Mouse (Mus musculus): Measurements from ENCODE around the gene Tyrp1.

Tyrp1 gene

DNA sequence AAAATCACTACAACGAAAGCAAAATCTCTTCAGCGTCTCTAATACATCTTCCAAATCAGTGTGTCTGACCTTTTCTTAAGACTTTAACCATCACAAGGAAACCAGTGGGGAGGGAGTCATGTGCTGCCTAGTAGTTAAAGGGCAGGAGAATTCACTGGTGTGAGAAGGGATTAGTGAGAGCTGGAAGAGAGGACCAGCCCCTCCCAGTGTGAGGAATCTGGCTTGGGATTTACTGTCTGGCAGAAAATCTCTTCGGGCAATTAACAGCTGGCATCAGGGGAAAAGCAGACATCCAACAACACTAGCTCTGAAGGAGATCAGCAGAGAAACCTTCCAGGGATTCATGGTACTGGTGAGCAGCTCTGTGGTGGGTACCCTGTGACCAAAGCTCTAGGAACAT, at the start of gene Tyrp1:
Gene Tyrp1, plus strand, starts transcription at position 74 of the 400 bp plus-strand sequence.
- DNase-seq (ENCODE audit: low read depth in 2 of 2, low spot score in 2 of 2), result no peak

DNA sequence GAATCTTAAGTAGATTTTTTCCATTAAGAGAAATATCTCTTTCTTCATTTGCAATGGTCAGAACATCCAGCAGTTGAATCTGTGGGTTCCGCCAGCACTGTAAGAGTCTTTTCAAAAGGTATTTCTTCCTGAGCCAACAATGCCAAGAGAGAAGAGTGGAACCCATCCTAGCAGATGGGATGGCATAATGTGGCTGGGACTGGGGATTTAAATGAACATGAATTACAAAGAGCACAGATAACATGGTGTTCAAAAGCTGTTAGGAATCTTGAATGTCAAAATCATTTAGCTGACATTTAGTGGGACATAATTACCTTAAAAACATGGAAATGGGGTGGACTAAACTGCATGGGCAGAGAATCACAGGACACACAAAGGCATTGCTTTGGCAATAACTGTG, 45.6 kb upstream of the Tyrp1 start:
- DNase-seq (ENCODE audit: low read depth in 2 of 2, low spot score in 2 of 2), result no peak

DNA sequence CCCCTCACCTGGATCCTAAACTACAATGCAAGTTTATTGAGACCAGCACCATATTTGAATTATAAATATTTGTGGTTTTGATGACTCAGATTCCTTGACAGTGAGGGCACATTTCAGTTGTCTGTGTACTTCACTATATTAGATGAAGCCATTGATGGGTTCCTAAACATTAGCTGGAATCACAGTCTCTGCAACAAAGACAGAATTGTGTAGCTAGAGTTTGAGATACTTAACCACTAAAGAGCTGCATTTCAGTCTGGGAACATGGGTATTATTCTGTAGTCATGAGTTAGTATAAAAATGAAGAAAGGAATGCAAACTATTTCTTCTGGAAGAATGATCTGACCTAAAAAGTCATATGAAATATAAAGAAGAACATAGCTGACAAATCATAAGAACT, 14.4 kb upstream of the Tyrp1 start:
- no peak for DNase-seq (ENCODE audit: low read depth in 2 of 2, low spot score in 2 of 2)

DNA sequence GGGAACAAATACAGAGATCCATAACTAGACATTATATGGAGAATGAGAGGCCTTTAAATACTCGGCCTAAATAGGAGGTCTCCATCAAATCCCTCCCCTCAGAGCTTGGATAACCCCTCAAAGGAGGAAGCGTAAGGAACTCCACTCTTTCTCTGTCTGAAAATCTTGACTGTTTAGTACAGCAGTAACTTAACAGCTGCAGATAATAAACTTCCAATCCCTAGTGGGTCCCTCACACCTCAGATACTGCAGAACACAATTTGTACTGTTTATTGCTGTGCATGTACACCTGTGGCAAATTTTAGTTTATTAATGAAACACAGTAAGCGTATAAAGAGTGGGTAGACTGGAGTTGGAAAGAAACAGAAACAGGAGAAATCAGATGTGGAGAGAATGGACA, 12.0 kb upstream of the Tyrp1 start:
- DNase-seq (ENCODE audit: low read depth in 2 of 2, low spot score in 2 of 2), result no peak

DNA sequence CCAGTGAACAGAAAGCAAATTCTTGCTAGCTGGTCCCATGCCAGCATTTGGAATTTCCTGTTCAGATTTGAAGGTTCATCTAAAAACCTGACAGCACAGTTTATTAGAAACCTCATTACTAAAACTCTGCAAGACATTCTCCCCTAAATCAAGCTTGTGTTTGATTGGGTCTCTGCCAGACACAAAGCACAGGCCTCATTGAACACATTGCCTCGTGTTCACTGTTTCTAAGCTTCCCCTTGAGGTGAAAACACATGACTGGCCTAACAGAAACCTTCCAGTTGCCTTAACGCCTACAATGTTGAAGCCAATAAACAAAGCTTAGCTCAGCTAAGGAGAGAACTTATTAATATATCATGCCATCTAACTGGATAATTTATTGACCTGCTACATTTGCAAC, 5.7 kb upstream of the Tyrp1 start:
- no peak for DNase-seq (ENCODE audit: low read depth in 2 of 2, low spot score in 2 of 2)

DNA sequence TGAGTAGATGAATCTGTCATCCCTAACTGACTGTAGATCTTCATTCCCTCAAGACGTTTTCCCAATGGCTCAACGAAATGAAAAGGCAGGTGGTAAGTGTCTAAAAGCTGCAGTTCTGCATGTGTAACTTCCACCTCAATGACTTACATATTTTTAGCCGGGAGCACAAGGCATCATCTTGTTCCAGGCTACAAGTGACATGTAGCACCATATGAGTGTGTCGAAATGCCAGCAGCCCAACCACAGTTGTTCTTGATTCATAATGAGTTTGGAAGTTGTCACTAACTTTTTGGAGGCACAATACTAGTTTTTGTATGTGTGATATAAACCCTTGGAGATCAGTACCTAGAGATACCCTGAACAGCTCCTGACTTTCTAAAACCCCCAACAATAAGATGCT, 5.4 kb downstream of the Tyrp1 start:
- DNase-seq (ENCODE audit: low read depth in 2 of 2, low spot score in 2 of 2), result no peak

DNA sequence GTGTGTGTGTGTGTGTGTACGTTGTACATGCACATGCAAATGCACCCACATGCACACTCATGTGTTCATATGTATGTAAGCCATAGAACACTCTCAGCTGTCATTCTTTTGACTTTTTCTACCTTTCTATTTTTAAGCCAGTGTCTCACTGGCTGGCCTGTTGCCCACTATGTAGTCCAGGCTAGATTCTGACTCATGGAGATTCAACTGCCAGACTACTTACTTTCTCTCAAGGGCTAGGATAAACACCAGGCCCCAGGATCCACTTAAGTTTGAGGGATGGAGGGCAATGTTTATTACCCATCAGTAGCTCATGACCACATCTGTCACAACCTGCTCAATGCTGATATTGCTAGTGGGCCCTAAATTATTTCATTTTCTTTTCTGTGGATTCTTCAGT, 8.1 kb downstream of the Tyrp1 start:
- no peak for DNase-seq (ENCODE audit: low read depth in 2 of 2, low spot score in 2 of 2)

DNA sequence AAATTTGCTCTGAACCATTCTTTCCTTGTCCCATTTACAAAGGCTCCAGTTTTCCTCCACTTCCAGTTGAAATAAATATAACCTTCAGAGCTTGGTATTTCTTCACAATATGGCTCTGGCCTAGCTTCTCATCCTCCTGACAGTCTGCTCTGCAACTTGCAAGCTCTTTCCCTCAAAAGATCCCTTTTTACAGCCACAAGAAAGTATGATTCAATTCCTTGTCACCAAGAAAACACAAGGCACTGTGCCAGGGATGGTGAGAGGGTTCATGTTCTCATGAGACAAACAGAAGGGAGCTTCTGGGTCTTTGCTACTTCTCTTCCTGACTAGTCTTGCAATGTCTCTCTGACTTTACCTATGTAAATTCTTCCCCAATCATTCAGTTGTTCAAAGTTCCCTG, 9.8 kb downstream of the Tyrp1 start:
- no peak for DNase-seq (ENCODE audit: low read depth in 2 of 2, low spot score in 2 of 2)

DNA sequence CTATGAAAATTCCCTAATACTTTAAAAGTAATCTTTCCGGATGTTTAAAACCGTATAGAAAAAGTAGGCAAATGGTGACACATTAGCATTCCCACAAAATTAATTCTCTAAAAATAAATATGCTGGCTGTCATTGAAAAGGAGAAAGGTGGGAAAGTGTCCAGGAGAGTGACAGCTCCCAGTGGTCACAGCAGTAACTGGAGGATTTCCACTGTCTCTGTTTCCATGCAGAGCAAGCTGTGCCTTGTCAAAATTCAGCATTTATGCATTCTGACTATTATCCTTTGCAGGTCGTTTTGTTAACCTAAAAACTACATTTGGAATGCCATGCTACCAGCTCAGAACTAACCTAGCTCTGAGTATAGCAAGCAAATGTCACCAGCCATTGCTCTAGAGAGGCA, 12.1 kb downstream of the Tyrp1 start:
- no peak for DNase-seq (ENCODE audit: low read depth in 2 of 2, low spot score in 2 of 2)

DNA sequence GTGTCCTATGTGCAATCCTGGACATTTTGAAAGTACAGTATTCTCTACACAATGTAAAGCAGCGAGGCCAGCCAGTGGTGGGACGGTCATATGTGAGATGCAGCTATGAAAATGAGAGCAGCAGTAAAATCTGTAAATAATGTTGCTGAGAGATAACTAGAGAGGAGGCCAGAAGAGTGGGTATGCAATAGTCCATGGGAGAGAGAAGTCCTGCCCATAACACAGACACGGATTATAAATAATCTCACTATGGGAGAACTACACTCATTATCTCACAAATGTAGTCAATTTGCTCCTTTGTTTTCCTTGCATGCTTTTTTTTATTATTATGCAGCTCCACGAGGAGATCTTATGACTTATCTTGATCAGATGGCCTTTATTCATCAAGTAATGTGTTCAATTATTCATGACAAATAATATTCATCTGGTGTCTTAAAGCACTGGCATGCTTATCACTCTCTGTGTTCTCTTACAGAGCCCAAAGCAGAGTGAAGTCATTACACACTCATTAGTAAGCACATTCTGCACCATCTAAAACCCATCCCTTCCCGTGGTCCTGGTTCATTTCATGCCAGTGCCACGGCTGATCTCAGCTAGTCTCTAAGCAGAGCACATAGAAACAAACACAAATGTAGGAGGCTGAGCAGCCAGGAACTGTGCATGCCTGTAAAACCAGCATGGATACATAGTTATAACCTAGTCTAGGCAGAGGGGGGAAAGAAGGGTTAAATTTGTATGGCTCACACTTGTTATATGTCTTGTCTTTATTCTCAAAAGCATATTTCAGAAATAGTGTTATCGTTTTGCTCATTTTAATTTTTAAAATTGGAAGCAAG, 18.9 kb downstream of the Tyrp1 start:
- DNase-seq (ENCODE audit: low read depth in 2 of 2, low spot score in 2 of 2), result no peak

DNA sequence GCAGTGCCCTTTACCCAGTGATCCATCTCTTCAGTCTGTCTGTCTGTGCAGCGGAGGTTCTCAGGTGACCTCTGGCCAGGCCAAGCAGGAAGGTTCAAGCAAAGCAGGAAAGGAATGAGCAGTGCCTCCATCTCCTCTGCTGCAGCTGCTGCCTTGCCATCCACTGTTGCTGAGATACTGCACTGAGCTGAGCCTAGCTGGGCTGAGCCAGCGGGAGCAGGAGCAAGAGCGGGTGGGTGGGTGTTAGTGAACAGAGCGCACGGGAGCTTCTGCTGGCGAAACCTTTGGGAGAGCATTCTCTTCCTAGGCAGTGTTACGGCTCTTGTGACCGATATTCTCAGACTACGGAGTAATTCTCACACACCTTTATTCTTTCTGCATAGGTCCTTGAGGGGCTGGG, 21.6 kb downstream of the Tyrp1 start:
- no peak for DNase-seq (ENCODE audit: low read depth in 2 of 2, low spot score in 2 of 2)

DNA sequence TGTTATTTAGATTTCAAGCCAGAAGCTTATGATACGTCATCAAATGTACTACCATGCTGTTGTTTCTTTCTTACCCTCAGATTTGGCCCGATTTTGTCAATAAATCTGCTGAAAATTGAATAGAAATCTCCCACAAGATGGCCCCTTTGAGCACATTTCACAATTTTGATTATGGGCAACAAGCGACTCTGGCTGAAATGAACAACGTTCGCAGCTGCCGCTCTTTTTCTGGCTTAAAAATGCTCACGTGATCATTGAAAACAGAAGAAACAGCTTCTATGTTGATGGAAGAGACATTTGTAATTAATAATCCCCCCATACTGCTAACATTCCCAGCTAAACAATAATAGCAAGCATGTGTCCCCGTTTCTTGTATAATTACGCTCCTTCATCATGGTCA, 29.0 kb downstream of the Tyrp1 start:
- DNase-seq (ENCODE audit: low read depth in 2 of 2, low spot score in 2 of 2), result no peak

DNA sequence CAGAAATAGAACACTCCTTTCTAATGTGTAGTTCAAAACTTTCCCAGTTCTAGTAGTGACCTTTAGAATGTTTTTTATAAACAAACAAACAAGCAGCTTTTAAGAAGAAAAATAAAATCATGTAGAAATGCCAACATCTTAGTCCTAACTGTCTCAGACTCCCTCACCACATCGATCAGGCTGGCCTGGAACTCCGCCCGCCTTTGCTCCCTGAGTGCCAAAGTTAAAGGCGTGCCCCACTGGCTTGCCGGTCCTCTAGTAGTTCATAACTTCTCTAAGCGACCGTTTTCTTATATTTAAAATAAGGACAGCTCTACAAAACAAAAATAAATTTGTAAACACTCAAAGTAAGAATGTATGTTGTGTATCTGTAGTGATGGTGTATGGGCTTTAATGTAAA, 30.0 kb downstream of the Tyrp1 start:
- no peak for DNase-seq (ENCODE audit: low read depth in 2 of 2, low spot score in 2 of 2)

DNA sequence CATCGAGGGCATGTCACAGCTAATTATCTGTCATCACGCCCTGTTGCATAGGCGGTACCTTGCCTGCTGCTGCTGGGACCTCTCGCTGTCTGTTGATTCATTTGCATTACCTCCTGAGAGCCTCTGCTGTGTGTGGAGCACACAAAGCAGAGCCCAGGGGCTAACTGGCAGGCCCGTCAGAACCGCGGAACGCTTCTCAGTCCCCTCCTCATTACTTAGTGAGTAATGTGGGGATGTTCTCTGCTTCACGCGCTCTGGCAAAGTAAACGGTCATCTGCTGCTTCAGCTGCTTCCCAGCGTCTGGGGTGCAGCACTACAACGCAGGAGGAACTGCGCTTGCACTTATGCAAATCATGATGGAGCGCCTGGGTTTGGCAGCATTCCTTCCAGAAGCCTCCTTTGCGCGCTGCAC, 30.6 kb downstream of the Tyrp1 start:
- DNase-seq (ENCODE audit: low read depth in 2 of 2, low spot score in 2 of 2), result no peak

DNA sequence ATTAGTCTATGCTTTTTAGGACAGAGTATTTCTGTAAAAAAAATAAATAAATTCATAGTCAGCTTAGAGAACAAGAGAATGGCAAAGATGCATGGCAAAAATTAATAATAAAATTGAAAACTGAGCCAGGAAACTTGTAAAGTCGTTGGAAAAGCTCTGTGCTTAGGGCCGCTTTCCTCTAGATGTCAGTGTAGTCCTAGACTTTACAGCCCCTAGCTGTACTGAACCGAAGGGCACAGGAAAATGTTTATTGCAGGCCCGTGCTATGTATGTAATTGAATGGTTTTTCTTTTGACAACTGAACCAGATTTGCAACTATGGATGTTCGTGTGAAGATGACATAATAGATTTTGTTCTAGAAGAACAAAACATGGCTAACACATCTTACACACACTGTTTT, 32.1 kb downstream of the Tyrp1 start:
- no peak for DNase-seq (ENCODE audit: low read depth in 2 of 2, low spot score in 2 of 2)

DNA sequence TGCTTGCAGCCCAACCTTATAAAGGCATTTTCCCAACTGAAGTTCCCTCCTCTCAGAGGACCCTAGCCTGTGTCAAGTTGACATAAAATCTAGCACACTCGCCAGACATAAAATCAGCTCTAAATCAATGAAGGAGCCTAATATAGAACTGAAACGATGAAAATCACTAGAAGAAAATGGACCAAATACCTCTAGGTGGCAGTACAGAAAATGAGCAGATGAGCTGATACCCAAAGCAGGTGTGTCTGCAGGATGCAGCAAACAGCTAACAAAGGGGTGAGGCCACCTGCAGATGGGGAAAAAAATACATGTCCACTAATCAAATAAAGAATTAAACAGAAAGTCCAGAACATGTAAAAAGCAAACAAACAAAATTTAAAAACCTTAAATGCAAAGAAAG, 35.7 kb downstream of the Tyrp1 start:
- no peak for DNase-seq (ENCODE audit: low read depth in 2 of 2, low spot score in 2 of 2)

DNA sequence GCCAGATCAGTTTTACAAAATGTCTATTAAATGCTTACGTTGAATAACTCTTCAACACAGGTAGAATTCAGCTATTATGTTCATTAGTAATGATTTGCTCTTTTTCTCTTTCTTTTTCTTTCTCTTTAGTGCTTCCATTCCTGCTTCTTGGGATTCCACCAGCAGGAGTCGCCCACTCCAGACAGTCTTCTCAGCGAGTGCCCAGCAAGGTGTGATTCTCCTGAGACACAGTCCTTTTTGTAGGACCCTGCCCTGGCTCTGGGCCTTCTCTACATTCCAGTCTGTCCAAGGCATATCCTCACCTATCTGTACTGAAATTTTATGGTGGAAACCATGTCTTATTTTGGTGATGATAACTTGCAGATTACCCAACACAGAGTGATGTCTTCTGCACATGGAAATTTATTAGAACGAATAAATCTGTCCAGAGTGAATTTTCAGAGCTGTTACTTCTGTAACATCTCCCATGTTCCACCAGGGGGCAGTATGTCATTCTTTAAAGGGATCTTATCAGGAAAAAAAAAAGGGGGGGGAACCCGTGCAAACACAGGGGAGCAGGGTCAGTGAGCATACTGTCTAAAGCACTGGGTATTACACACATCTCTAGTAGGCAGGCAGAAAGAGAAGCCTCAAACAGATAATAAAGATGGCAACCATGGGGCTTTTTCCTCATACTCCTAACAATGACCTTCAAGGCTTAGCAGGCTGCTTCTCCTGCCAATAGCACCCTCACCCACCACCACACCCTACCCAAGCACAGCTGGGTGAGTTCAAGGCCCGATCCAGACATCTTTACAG, 39.1 kb downstream of the Tyrp1 start:
- no peak for DNase-seq (ENCODE audit: low read depth in 2 of 2, low spot score in 2 of 2)

DNA sequence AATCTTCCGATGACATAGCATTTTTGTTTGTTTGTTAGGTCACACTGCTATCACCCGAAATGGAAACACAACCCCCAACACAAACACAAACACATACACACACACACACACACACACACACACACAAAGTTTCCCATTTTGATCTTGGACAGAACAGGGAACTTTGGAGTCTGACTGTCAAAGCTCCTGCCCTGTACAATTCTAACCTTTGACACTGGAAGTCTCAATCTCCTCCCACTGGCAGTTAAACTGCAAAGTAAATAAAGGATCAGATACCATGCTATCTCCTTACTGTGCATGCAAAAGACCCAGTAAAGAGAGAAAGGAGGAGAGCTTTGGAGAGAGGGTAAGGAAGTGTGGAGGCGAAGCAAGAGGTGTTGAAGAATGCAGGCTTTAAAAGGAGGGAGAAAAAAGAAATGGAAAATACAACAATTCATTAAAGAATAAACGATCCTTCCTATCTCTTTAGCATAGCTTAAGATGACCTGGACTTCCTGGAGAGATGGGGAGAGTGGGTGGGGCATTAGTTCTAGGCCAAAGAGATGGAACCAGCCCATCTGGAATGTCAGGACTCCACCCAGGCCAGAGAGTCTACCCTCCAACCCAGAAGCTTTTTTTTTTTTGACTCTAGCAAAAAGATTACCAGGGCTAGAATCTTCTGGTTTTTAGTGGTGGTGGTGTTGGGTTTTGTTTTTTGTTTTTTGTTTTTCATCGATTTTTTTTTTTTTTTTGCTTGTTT, 40.4 kb downstream of the Tyrp1 start:
- DNase-seq (ENCODE audit: low read depth in 2 of 2, low spot score in 2 of 2), result no peak

DNA sequence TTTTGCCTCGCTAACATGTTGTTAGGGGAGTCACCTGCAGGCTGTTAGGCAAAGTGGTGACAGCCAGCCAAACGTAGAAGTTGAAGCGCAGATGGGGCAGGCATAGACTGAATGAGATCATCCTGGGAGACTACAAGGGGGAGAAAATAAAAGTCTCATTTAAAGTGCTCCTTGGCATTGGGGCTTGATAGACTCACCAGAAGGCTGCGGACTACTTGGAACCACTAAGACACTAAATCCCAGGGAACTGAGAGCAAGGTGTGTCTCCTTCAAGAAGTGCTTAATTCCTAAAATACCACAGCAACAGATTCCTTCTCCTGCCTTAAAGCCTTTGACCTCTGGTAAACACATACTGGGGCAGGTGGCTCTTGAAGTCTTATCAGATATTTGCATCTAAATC, 41.1 kb downstream of the Tyrp1 start:
- DNase-seq (ENCODE audit: low read depth in 2 of 2, low spot score in 2 of 2), result no peak

DNA sequence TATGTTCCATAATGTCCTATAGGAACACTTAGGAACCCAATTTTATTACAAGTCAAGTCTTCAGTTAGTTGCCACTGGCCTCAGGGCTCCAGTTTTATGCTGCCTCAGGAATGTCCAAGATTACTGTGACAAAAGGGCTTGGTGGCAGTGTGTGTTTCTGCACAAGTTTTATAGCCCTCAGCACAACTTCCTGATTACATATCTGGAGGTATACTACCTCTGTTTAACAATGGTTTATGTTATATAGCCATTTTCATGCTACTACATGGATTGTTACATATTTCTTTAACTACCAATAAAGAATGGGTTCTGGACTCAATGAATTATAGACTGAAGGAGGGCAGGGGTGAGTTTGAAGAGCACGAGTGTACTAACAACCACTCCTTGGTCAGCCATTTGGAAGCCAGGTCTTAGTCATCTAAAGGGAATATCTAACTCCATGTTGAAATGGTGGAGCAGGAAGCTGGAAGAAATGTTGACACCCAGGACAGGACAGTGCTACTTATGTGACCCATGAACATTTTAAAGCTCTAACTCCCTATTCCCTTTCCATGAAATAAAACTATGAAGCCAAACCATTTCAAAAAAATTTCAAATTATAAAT, 48.2 kb downstream of the Tyrp1 start:
- DNase-seq (ENCODE audit: low read depth in 2 of 2, low spot score in 2 of 2), result no peak

DNA sequence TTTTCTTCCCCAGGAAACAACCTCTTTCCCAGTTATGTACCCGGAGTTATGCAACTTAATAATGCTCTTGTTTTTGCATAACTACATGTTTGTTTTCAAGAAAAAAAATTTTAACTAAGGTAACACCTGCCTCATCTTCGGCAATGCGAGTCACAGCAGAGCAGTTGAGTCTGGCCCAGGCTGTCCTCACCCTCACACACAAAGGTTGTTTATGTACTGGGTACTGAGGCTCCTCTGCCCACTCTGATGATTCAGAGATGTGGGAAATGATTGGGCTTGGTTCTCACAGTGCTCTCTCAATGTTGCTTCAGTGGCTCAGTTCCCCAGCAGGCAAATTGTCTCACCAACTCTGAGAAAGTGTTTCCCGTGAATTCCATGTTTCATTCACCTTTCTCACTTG, 52.7 kb downstream of the Tyrp1 start:
- no peak for DNase-seq (ENCODE audit: low read depth in 2 of 2, low spot score in 2 of 2)

DNA sequence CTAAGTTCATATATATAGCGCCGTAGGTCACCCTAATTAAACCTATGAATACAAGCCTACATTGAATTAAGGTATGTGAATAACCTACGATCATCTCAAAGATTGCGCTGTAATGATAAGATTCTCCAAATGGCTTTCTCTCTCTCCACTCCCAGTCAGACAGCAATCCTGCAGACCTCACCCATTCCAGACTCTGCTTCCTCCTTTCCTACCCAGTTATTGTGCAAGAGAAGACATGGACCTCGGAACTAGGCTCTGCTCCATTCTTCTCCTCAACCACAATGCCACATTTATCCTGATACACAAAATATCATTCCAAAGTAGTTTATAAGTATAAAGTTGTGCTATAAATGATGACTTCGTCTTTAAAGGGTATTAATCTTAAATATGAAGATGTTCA, 57.1 kb downstream of the Tyrp1 start:
- DNase-seq (ENCODE audit: low read depth in 2 of 2, low spot score in 2 of 2), result no peak

All from CD8-positive naive resting alpha-beta T cell, adult 2 months (primary cell).